Mouse (Mus musculus) lung, postnatal 4 days (tissue): ENCODE measurements at regions not wholly inside any gene's neighbourhood (a gene's known extent, or its start where the extent isn't known, plus 50 kb on each side); places are given as distances from the start of the nearest gene placed in this dataset.

ENCODE experiments used
- DNase-seq, 2 experiments: peaks; one replicate each; pipeline ENCODE4 v3.0.0; 2021

GRCm38 (mm10) chr1:154080505-154081380 lies 120.2 kb upstream of the Zfp648 start:
- DNase-seq = peak in 1 of 2 experiments; percentile 52

GRCm38 (mm10) chr1:154086145-154086544 lies 114.8 kb upstream of the Zfp648 start:
- no peak for DNase-seq

GRCm38 (mm10) chr1:154089815-154090214 lies 111.2 kb upstream of the Zfp648 start:
- no peak for DNase-seq

- DNase-seq = no peak
These were observed 110.2 kb upstream of the Zfp648 start for GRCm38 (mm10) chr1:154090521-154091490.

- DNase-seq = no peak
These were observed 107.4 kb upstream of the Zfp648 start for GRCm38 (mm10) chr1:154093549-154093948.

GRCm38 (mm10) chr1:154094357-154094756 lies 106.6 kb upstream of the Zfp648 start:
- DNase-seq = no peak

GRCm38 (mm10) chr1:154096113-154096512 lies 104.9 kb upstream of the Zfp648 start:
- no peak for DNase-seq

- no peak for DNase-seq
These were observed 104.1 kb upstream of the Zfp648 start for GRCm38 (mm10) chr1:154096911-154097310.

GRCm38 (mm10) chr1:154097656-154098055 lies 103.3 kb upstream of the Zfp648 start:
- peak; percentile 73 to 80 for DNase-seq

GRCm38 (mm10) chr1:154100556-154100955 lies 100.4 kb upstream of the Zfp648 start:
- DNase-seq = no peak

- no peak for DNase-seq
These were observed 99.6 kb upstream of the Zfp648 start for GRCm38 (mm10) chr1:154101433-154101832.

GRCm38 (mm10) chr1:154102191-154102590 lies 98.8 kb upstream of the Zfp648 start:
- DNase-seq = no peak

- DNase-seq = peak; percentile 77 to 91
These were observed 98.0 kb upstream of the Zfp648 start for GRCm38 (mm10) chr1:154102871-154103596.

- DNase-seq = no peak
These were observed 97.4 kb upstream of the Zfp648 start for GRCm38 (mm10) chr1:154103597-154103923.

- no peak for DNase-seq
These were observed 96.9 kb upstream of the Zfp648 start for GRCm38 (mm10) chr1:154104006-154104600.

GRCm38 (mm10) chr1:154104779-154105178 lies 96.2 kb upstream of the Zfp648 start:
- DNase-seq = no peak

GRCm38 (mm10) chr1:154112500-154112899 lies 88.5 kb upstream of the Zfp648 start:
- no peak for DNase-seq

- DNase-seq = no peak
These were observed 87.5 kb upstream of the Zfp648 start for GRCm38 (mm10) chr1:154113291-154114050.

- no peak for DNase-seq
These were observed 84.7 kb upstream of the Zfp648 start for GRCm38 (mm10) chr1:154116188-154116710.

GRCm38 (mm10) chr1:154117346-154117687 lies 83.7 kb upstream of the Zfp648 start:
- no peak for DNase-seq

- peak; percentile 69 to 70 for DNase-seq
These were observed 83.2 kb upstream of the Zfp648 start for GRCm38 (mm10) chr1:154117688-154118373.
